Mouse (Mus musculus) kidney, adult 2 months (tissue): ENCODE measurements around the gene Asb8.

ENCODE experiments used
- CTCF ChIP-seq: fragments of 200-500 bp; conservative IDR thresholded peaks from 2 replicates; pipeline ENCODE4 v1.5.1; 2011; ENCODE audit warnings: low read depth, mild to moderate bottlenecking, control low read depth, low read length, moderate library complexity, mixed read lengths; ENCODE audit not compliant: insufficient read depth, insufficient read length
- POLR2A ChIP-seq: fragments of 200-500 bp; IDR thresholded peaks from one replicate; pipeline ENCODE4 v1.6.1; 2011; ENCODE audit warnings: low read depth, low read length, control low read depth

DNA sequence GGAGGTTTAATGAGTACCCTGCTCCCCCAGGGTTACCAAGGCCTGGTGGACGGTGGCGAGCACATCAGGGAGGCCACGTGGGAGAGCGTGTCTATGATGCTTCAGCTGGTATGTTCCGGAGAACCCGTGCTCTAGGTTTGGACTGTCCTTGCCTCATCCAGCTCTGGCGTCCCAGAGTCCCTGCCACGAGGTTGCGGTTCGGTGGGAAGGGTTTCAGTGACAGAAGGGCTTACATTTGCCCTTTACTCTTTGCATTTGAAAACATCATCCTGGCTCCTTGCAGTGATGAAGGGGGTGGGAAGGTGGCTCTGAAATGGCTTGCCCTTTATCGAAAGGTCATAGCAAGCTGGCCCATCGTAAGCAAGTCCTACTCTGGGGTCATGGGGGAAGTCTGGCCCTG is 46.1 kb downstream of the Asb8 start:
- TF ChIP-seq CTCF, result no peak
- TF ChIP-seq POLR2A, result no peak
